Mouse (Mus musculus): ENCODE data around the gene Zfr2. TPM values are rescaled to one million over a fixed set of nuclear protein-coding genes. Genes with fewer than 3 reads are reported as not detected.

Gene Zfr2
- polyA plus RNA-seq, 1 experiment from 2014 or later: 4.6 TPM

DNA sequence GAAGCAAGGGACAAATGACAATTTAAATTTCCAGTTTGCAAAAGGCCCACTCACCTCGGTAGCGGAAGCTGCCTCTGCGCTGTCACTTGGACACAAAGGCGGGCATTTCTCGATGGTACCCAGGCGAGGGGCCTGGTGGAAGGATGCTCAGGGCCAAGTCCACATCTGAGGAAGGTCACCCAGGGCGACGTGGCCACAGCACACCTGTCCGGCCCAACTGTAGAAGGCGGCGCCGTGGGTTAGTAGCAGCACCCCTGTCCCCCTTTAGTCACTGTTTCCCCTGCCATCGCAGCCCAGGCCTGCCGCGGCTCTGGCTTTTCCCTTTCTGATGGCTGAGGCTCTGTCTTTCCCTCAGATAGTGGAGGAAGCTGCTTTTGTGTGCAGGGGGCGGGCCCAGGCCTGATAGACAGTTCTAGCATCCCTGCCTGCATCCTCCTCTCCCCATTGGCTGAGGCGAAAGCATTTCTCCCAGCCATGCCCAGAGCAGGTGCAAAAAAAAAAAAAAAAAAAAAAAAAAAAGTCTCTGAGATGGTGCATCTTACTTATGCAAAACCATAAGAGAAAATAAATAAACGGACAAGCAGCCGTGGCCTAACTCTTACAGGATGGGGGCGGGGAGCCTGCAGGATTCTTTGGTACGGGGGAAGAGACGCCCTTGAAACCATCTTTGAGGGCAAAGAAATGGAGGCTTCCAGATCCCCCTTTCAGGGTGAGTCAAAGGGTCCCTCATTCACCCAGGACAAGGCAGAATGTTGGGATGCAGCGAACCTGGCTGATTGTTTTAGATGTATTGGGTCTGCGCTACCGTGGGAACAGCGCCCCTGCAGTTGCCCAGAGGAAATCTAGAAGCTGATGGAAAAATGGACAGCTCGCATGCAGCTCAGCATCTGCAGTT lies 2.3 kb upstream of the Zfr2 start, which contains the start of gene Atcay:
Gene Atcay, minus strand, starts transcription at position 396 of the 895 bp plus-strand sequence.
- no peaks in the 10 kb centered on the region; the same call in 1 of the 2 replicates for H3K4me1 ChIP-seq (replicated peaks; ENCODE audit: insufficient read depth, low read length)
- no peak within 1 kb of the TSS for H3K4me3 ChIP-seq (replicated peaks; ENCODE audit: low read depth, low read length)
- H3K27ac ChIP-seq: no peak within 1 kb of the TSS
- 8% methylated on average over 27 of the region's 27 CpGs for WGBS
- ATAC-seq (replicated peaks; ENCODE audit: low FRiP score, low read depth): no peak
- DNase-seq (ENCODE audit: low spot score): peak; percentile 58
- H3K4me2 ChIP-seq (ENCODE audit: low read length): peak within 1 kb of the TSS; percentile 23
- TF ChIP-seq CTCF (IDR thresholded peaks at IDR 0.05; ENCODE audit: low read depth): peak; percentile 62
- H3K36me3 ChIP-seq (ENCODE audit: insufficient read depth, low read length): no peaks in the 10 kb centered on the region
- peaks cover 15% of the 10 kb centered on the region for H3K27me3 ChIP-seq (ENCODE audit: insufficient read depth, low read length)
- no peak within 1 kb of the TSS for H3K9ac ChIP-seq (ENCODE audit: low read depth, low read length)
- H3K9me3 ChIP-seq (replicated peaks; ENCODE audit: low read length): no peaks in the 10 kb centered on the region

DNA sequence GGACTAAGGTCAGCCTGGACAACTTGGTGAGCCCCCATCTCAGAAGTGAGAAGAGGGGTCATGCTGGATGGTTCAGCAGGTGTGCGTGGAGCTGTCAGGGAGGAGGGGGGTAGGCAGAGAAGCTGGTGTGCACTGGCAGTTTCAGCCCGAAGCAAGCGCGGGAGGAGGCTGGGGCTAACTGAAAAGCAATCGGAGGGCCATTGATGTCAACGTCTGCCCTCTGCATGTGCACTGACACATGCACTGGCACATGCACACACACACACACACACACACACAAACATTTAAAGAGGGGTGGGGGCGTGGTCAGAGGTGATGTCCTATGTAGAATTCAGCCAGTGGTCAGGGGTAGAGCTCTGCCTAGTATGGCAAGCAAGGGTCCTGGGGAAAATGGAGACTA lies 1.5 kb upstream of the Zfr2 start:
- no peaks in the 10 kb centered on the region for H3K36me3 ChIP-seq (ENCODE audit: insufficient read depth, low read length)
- H3K4me3 ChIP-seq (replicated peaks; ENCODE audit: low read depth, low read length): no peak overlapping the region
- no peak overlapping the region for H3K9ac ChIP-seq (ENCODE audit: low read depth, low read length)
- TF ChIP-seq CTCF (IDR thresholded peaks at IDR 0.05; ENCODE audit: low read depth): no peak
- H3K9me3 ChIP-seq (replicated peaks; ENCODE audit: low read length): no peaks in the 10 kb centered on the region
- peaks cover 15% of the 10 kb centered on the region for H3K27me3 ChIP-seq (ENCODE audit: insufficient read depth, low read length)
- H3K27ac ChIP-seq: no peak overlapping the region
- no peak for ATAC-seq (replicated peaks; ENCODE audit: low FRiP score, low read depth)
- WGBS: 52% methylated on average over 7 of the region's 7 CpGs
- H3K4me2 ChIP-seq (ENCODE audit: low read length): no peak overlapping the region
- DNase-seq (ENCODE audit: low spot score): no peak
- no peaks in the 10 kb centered on the region; the same call in 1 of the 2 replicates for H3K4me1 ChIP-seq (replicated peaks; ENCODE audit: insufficient read depth, low read length)

DNA sequence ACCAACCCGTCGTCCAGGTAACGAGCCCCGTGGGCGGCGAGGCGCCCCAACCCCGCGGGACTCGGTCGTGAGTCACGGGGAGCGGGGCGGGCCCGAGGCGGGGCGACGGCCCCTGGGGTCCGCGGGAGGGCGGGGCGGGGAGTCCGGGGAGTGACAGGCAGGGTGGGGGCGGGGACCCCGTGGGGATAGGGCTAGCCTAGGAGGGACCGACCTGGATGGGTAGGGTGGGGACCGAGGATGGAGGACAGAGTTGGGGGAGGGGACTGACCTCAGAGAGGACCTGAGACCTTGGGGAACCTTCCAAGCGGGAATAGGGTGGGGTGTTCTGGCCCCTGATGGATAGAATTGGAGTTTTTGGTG lies 251 bp downstream of the Zfr2 start:
- TF ChIP-seq CTCF (IDR thresholded peaks at IDR 0.05; ENCODE audit: low read depth): no peak
- no peak for DNase-seq (ENCODE audit: low spot score)

DNA sequence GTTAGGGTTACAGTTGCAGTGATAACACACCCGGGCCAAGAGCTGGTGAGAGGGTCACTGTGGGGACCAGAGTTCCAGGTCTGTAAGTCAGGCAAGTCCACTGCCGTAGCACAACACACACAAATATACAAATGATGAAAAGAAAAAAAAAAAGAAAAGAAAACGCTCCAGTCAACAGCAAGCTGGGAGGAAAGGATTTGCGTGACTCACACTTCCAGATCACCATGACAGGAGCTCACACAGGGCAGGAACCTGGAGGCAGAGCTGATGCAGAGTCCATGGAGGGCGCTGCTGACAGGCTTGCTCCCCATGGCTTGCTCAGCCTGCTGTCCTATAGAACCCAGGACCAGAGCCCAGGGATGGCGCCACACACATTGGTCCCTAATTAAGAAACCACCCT lies 1.3 kb downstream of the Zfr2 start:
- WGBS: 77% methylated on average over 6 of the region's 6 CpGs
- Histone ChIP-seq H3K4me1 (replicated peaks; ENCODE audit: insufficient read depth, low read length) (no peaks in the 10 kb centered on the region; the same call in 1 of the 2 replicates), H3K4me2 (ENCODE audit: low read length) (no peak overlapping the region)

More for the DNA sequence above, 251 bp downstream of the Zfr2 start:
- Histone ChIP-seq H3K27me3 (ENCODE audit: insufficient read depth, low read length) (peaks cover 15% of the 10 kb centered on the region), H3K4me3 (replicated peaks; ENCODE audit: low read depth, low read length) (peak overlapping the region; percentile 63), H3K36me3 (ENCODE audit: insufficient read depth, low read length) (no peaks in the 10 kb centered on the region), H3K4me2 (ENCODE audit: low read length) (peak overlapping the region; percentile 69), H3K27ac (no peak overlapping the region), H3K9me3 (replicated peaks; ENCODE audit: low read length) (no peaks in the 10 kb centered on the region), H3K4me1 (replicated peaks; ENCODE audit: insufficient read depth, low read length) (no peaks in the 10 kb centered on the region; the same call in 1 of the 2 replicates), H3K9ac (ENCODE audit: low read depth, low read length) (peak overlapping the region; percentile 75)
- 3% methylated on average over 26 of the region's 28 CpGs for WGBS
- peak; percentile 76 for ATAC-seq (replicated peaks; ENCODE audit: low FRiP score, low read depth)

DNA sequence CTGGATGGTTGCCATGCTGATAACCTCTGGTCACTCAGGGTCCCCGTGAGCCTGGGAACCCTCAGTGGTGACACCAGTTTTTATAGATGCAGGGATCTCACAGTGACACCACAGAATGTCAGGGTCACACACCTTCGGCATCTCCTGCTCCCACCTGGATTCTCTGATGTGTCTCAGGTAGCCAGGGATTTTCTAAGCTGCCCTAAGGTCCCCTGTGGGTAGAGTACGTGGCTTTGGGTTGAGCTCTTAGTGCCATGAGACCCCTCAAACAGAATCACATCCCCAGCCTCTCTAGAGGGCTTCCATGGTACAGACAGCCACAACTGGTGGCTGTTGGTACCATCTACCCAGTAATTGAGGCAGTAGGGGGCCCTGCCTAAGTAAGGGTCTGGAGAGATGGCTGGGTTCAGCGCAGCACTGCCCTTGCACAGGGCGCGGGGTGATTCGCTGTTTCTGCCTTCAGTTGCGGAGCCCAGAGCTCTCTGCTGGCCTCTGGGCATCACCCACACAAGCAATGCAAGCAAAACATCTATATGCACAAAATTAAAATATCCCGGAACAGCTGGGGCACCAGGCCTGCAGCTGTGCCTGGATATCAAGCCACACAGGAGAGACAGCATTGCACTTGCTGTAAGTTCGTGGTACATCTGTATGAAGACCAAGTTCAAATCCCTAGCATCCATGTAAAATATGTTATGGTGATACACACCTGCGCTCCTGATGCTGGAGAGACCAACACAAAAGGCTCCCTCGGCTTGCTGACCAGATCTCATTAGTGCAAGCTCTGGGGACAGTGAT lies 3.7 kb downstream of the Zfr2 start:
- no peak for ATAC-seq (replicated peaks; ENCODE audit: low FRiP score, low read depth)
- WGBS: 87% methylated on average over 12 of the region's 12 CpGs
- Histone ChIP-seq H3K9me3 (replicated peaks; ENCODE audit: low read length) (no peaks in the 10 kb centered on the region), H3K4me2 (ENCODE audit: low read length) (no peak overlapping the region), H3K4me3 (replicated peaks; ENCODE audit: low read depth, low read length) (no peak overlapping the region), H3K36me3 (ENCODE audit: insufficient read depth, low read length) (no peaks in the 10 kb centered on the region), H3K27me3 (ENCODE audit: insufficient read depth, low read length) (peaks cover 5% of the 10 kb centered on the region; the same call in 1 of the 2 replicates), H3K4me1 (replicated peaks; ENCODE audit: insufficient read depth, low read length) (no peaks in the 10 kb centered on the region; the same call in 1 of the 2 replicates), H3K27ac (no peak overlapping the region), H3K9ac (ENCODE audit: low read depth, low read length) (no peak overlapping the region)
- no peak for DNase-seq (ENCODE audit: low spot score)
- TF ChIP-seq CTCF (IDR thresholded peaks at IDR 0.05; ENCODE audit: low read depth): no peak

More for the DNA sequence above, 1.3 kb downstream of the Zfr2 start:
- no peaks in the 10 kb centered on the region for H3K9me3 ChIP-seq (replicated peaks; ENCODE audit: low read length)
- no peak for TF ChIP-seq CTCF (IDR thresholded peaks at IDR 0.05; ENCODE audit: low read depth)
- no peak overlapping the region for H3K9ac ChIP-seq (ENCODE audit: low read depth, low read length)
- ATAC-seq (replicated peaks; ENCODE audit: low FRiP score, low read depth) (no peak), DNase-seq (ENCODE audit: low spot score) (no peak)
- no peaks in the 10 kb centered on the region for H3K36me3 ChIP-seq (ENCODE audit: insufficient read depth, low read length)
- H3K4me3 ChIP-seq (replicated peaks; ENCODE audit: low read depth, low read length): no peak overlapping the region
- H3K27ac ChIP-seq: no peak overlapping the region
- H3K27me3 ChIP-seq (ENCODE audit: insufficient read depth, low read length): peaks cover 15% of the 10 kb centered on the region

DNA sequence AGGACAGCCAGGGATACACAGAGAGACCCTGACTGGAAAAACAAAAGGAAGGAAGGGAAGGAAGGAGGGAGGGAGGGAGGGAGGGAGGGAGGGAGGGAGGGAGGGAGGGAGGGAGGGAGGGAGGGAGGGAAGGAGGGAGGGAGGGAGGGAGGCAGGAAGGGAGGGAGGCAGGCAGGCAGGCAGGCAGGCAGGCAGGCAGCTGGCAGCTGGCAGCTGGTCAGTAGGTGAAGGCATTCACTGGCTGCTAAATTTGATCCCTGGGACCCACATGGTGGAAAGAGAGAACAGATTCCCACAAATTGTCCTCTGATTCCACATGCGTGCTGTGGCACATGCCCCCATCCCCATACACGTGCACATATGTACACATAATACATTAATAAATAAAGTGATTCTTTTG lies 5.7 kb downstream of the Zfr2 start:
- Histone ChIP-seq H3K9me3 (replicated peaks; ENCODE audit: low read length) (no peaks in the 10 kb centered on the region), H3K9ac (ENCODE audit: low read depth, low read length) (no peak overlapping the region), H3K4me1 (replicated peaks; ENCODE audit: insufficient read depth, low read length) (no peaks in the 10 kb centered on the region; the same call in 1 of the 2 replicates), H3K36me3 (ENCODE audit: insufficient read depth, low read length) (no peaks in the 10 kb centered on the region), H3K27me3 (ENCODE audit: insufficient read depth, low read length) (peaks cover 8% of the 10 kb centered on the region; the same call in 1 of the 2 replicates), H3K27ac (no peak overlapping the region), H3K4me2 (ENCODE audit: low read length) (no peak overlapping the region), H3K4me3 (replicated peaks; ENCODE audit: low read depth, low read length) (no peak overlapping the region)
- WGBS: 66% methylated on average over 2 of the region's 2 CpGs
- DNase-seq (ENCODE audit: low spot score): no peak
- ATAC-seq (replicated peaks; ENCODE audit: low FRiP score, low read depth): no peak
- TF ChIP-seq CTCF (IDR thresholded peaks at IDR 0.05; ENCODE audit: low read depth): no peak
